Mouse (Mus musculus): Measurements from ENCODE around the gene Aup1. TPM values are rescaled to one million over a fixed set of nuclear protein-coding genes. Genes with fewer than 3 reads are reported as not detected.

Gene Aup1
- polyA plus RNA-seq, 1 experiment from 2014 or later: 135 TPM

- no peak overlapping the region for H3K4me2 ChIP-seq (replicated peaks; ENCODE audit: low read depth)
- 14% methylated on average over 2 of the region's 2 CpGs for WGBS
- DNase-seq (ENCODE audit: low spot score) (no peak), ATAC-seq (ENCODE audit: low FRiP score, low TSS enrichment) (no peak)
- no peak overlapping the region for H3K4me3 ChIP-seq (ENCODE audit: low read depth, low read length)
- no peak overlapping the region for H3K27ac ChIP-seq (replicated peaks)
- no peaks in the 10 kb centered on the region for H3K9me3 ChIP-seq (ENCODE audit: control insufficient read depth, low read length)
- H3K36me3 ChIP-seq (ENCODE audit: control insufficient read depth, insufficient read depth, low read length): no peaks in the 10 kb centered on the region
- H3K4me1 ChIP-seq (replicated peaks; ENCODE audit: control insufficient read depth, insufficient read depth): no peaks in the 10 kb centered on the region
- peaks cover 32% of the 10 kb centered on the region for H3K27me3 ChIP-seq (ENCODE audit: control insufficient read depth, insufficient read depth, low read length)
- TF ChIP-seq EP300 (optimal IDR thresholded peaks at IDR 0.05): no peak
- TF ChIP-seq CTCF (IDR thresholded peaks at IDR 0.05; ENCODE audit: low read depth): peak; percentile 58
- no peak overlapping the region for H3K9ac ChIP-seq (ENCODE audit: low read length)
Observed at GRCm38 (mm10) chr6:83074979-83075378, 20.7 kb downstream of the Aup1 start.

GRCm38 (mm10) chr6:83077630-83078323, 23.5 kb downstream of the Aup1 start, which contains the start of gene Pcgf1:
Pcgf1 (plus strand) TSS chr6:83077869.
- 0 out of 2 replicates have a peak, but pooled peaks cover 3% of the 10 kb centered on the region for H3K36me3 ChIP-seq (ENCODE audit: control insufficient read depth, insufficient read depth, low read length)
- TF ChIP-seq EP300 (optimal IDR thresholded peaks at IDR 0.05) (no peak), CTCF (IDR thresholded peaks at IDR 0.05; ENCODE audit: low read depth) (no peak)
- DNase-seq (ENCODE audit: low spot score): peak; percentile 58
- H3K4me1 ChIP-seq (replicated peaks; ENCODE audit: control insufficient read depth, insufficient read depth): no peaks in the 10 kb centered on the region
- peak within 1 kb of the TSS; percentile 83; the same call in 1 of the 2 replicates for H3K27ac ChIP-seq (replicated peaks)
- peak within 1 kb of the TSS; percentile 77 for H3K4me3 ChIP-seq (ENCODE audit: low read depth, low read length)
- H3K9me3 ChIP-seq (ENCODE audit: control insufficient read depth, low read length): no peaks in the 10 kb centered on the region
- peak; percentile 51 for ATAC-seq (ENCODE audit: low FRiP score, low TSS enrichment)
- H3K4me2 ChIP-seq (replicated peaks; ENCODE audit: low read depth): peak within 1 kb of the TSS; percentile 98
- peak within 1 kb of the TSS; percentile 79 for H3K9ac ChIP-seq (ENCODE audit: low read length)
- peaks cover 6% of the 10 kb centered on the region; the same call in 1 of the 2 replicates for H3K27me3 ChIP-seq (ENCODE audit: control insufficient read depth, insufficient read depth, low read length)
- WGBS: under 1% methylated on average over 54 of the region's 54 CpGs

GRCm38 (mm10) chr6:83078324-83078858, 24.1 kb downstream of the Aup1 start:
- Histone ChIP-seq H3K9me3 (ENCODE audit: control insufficient read depth, low read length) (no peaks in the 10 kb centered on the region), H3K27ac (replicated peaks) (peak overlapping the region; percentile 83; the same call in 1 of the 2 replicates), H3K4me3 (ENCODE audit: low read depth, low read length) (peak overlapping the region; percentile 77), H3K36me3 (ENCODE audit: control insufficient read depth, insufficient read depth, low read length) (0 out of 2 replicates have a peak, but pooled peaks cover 3% of the 10 kb centered on the region), H3K4me2 (replicated peaks; ENCODE audit: low read depth) (peak overlapping the region; percentile 98), H3K27me3 (ENCODE audit: control insufficient read depth, insufficient read depth, low read length) (peaks cover 6% of the 10 kb centered on the region; the same call in 1 of the 2 replicates), H3K9ac (ENCODE audit: low read length) (peak overlapping the region; percentile 79), H3K4me1 (replicated peaks; ENCODE audit: control insufficient read depth, insufficient read depth) (no peaks in the 10 kb centered on the region)
- TF ChIP-seq EP300 (optimal IDR thresholded peaks at IDR 0.05) (no peak), CTCF (IDR thresholded peaks at IDR 0.05; ENCODE audit: low read depth) (peak; percentile 78)
- ATAC-seq (ENCODE audit: low FRiP score, low TSS enrichment) (peak; percentile 91), DNase-seq (ENCODE audit: low spot score) (peak; percentile 98)
- under 1% methylated on average over 46 of the region's 46 CpGs for WGBS

GRCm38 (mm10) chr6:83080210-83080609, 25.9 kb downstream of the Aup1 start:
- Histone ChIP-seq H3K4me3 (ENCODE audit: low read depth, low read length) (no peak overlapping the region), H3K27ac (replicated peaks) (no peak overlapping the region), H3K27me3 (ENCODE audit: control insufficient read depth, insufficient read depth, low read length) (peaks cover 6% of the 10 kb centered on the region; the same call in 1 of the 2 replicates), H3K9me3 (ENCODE audit: control insufficient read depth, low read length) (no peaks in the 10 kb centered on the region), H3K4me1 (replicated peaks; ENCODE audit: control insufficient read depth, insufficient read depth) (no peaks in the 10 kb centered on the region), H3K9ac (ENCODE audit: low read length) (no peak overlapping the region), H3K4me2 (replicated peaks; ENCODE audit: low read depth) (no peak overlapping the region), H3K36me3 (ENCODE audit: control insufficient read depth, insufficient read depth, low read length) (0 out of 2 replicates have a peak, but pooled peaks cover 3% of the 10 kb centered on the region)
- no peak for ATAC-seq (ENCODE audit: low FRiP score, low TSS enrichment)
- DNase-seq (ENCODE audit: low spot score): no peak
- 71% methylated on average over 5 of the region's 5 CpGs for WGBS
- TF ChIP-seq CTCF (IDR thresholded peaks at IDR 0.05; ENCODE audit: low read depth) (no peak), EP300 (optimal IDR thresholded peaks at IDR 0.05) (no peak)

- H3K4me3 ChIP-seq (ENCODE audit: low read depth, low read length): no peak overlapping the region
- 0 out of 2 replicates have a peak, but pooled peaks cover 3% of the 10 kb centered on the region for H3K36me3 ChIP-seq (ENCODE audit: control insufficient read depth, insufficient read depth, low read length)
- ATAC-seq (ENCODE audit: low FRiP score, low TSS enrichment) (no peak), DNase-seq (ENCODE audit: low spot score) (no peak)
- no peak overlapping the region for H3K4me2 ChIP-seq (replicated peaks; ENCODE audit: low read depth)
- TF ChIP-seq EP300 (optimal IDR thresholded peaks at IDR 0.05) (no peak), CTCF (IDR thresholded peaks at IDR 0.05; ENCODE audit: low read depth) (no peak)
- H3K9me3 ChIP-seq (ENCODE audit: control insufficient read depth, low read length): no peaks in the 10 kb centered on the region
- H3K27ac ChIP-seq (replicated peaks): no peak overlapping the region
- 28% methylated on average over 5 of the region's 5 CpGs for WGBS
- peaks cover 24% of the 10 kb centered on the region; the same call in 1 of the 2 replicates for H3K27me3 ChIP-seq (ENCODE audit: control insufficient read depth, insufficient read depth, low read length)
- H3K9ac ChIP-seq (ENCODE audit: low read length): no peak overlapping the region
- no peaks in the 10 kb centered on the region for H3K4me1 ChIP-seq (replicated peaks; ENCODE audit: control insufficient read depth, insufficient read depth)
Observed at GRCm38 (mm10) chr6:83083497-83083896, 29.2 kb downstream of the Aup1 start.

- H3K27ac ChIP-seq (replicated peaks): no peak overlapping the region
- H3K4me1 ChIP-seq (replicated peaks; ENCODE audit: control insufficient read depth, insufficient read depth): no peaks in the 10 kb centered on the region
- TF ChIP-seq EP300 (optimal IDR thresholded peaks at IDR 0.05) (no peak), CTCF (IDR thresholded peaks at IDR 0.05; ENCODE audit: low read depth) (no peak)
- 0 out of 2 replicates have a peak, but pooled peaks cover 3% of the 10 kb centered on the region for H3K36me3 ChIP-seq (ENCODE audit: control insufficient read depth, insufficient read depth, low read length)
- no peak overlapping the region for H3K9ac ChIP-seq (ENCODE audit: low read length)
- WGBS: 14% methylated on average over 6 of the region's 6 CpGs
- H3K4me3 ChIP-seq (ENCODE audit: low read depth, low read length): no peak overlapping the region
- ATAC-seq (ENCODE audit: low FRiP score, low TSS enrichment) (no peak), DNase-seq (ENCODE audit: low spot score) (no peak)
- H3K9me3 ChIP-seq (ENCODE audit: control insufficient read depth, low read length): no peaks in the 10 kb centered on the region
- H3K27me3 ChIP-seq (ENCODE audit: control insufficient read depth, insufficient read depth, low read length): peaks cover 26% of the 10 kb centered on the region; the same call in 1 of the 2 replicates
- H3K4me2 ChIP-seq (replicated peaks; ENCODE audit: low read depth): no peak overlapping the region
Observed at GRCm38 (mm10) chr6:83084477-83084876, 30.2 kb downstream of the Aup1 start.

Data from stomach, postnatal 0 days (tissue).